Mouse (Mus musculus): Measurements from ENCODE around the gene Rpl26.

Gene Rpl26

GRCm38 (mm10) chr11:68890625-68891024 lies 10.8 kb upstream of the Rpl26 start:
- DNase-seq (ENCODE audit: low spot score in 2 of 2): no peak

GRCm38 (mm10) chr11:68891823-68892222 lies 9.6 kb upstream of the Rpl26 start:
- DNase-seq (ENCODE audit: low spot score in 2 of 2): no peak

DNA sequence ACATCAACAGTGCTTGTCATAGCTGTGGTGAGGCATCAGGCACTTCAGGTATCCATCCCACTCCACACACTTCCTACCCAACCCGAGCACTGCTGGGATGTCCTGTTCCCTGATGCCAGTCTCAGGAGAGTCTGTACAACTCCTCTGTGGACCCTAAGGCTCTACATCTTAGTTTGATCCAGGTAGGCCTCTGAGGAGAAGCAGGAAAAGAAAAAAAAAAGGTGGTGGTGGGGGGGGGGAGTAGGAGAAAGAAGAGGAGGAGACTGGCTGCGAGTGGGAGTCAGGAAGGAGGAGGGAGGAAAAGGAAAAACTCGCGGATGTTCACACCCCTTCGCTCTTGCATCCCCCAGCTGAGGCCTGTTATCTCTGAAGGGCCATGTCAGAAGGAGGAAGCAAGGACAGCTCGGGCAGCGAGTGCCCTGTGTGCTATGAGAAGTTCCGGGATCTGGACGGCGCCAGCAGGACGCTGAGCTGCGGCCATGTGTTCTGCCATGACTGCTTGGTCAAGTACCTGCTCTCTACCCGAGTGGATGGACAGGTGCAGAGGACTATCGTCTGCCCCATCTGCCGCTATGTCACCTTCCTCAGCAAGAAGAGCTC lies 9.1 kb upstream of the Rpl26 start:
- DNase-seq (ENCODE audit: low spot score in 2 of 2): no peak

GRCm38 (mm10) chr11:68893911-68894464 lies 7.4 kb upstream of the Rpl26 start:
- no peak for DNase-seq (ENCODE audit: low spot score in 2 of 2)

DNA sequence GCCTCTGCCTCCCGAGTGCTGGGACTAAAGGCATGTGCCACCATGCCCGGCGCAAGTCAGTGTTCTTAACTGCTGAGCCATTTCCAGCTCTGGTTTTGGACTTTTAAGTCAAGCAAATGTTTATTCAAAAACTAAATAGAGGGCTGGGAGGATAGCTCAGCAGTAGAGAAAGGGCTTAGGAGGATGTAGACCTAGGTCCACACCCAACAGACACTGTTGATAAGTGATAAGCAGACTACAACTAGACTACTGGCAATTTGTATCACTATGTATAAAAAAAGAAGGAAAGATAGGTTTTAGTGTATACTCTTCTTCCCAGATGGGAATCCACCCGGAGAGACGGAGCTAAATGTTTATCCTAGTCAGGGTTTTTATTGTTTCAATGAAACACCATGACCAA lies 5.1 kb upstream of the Rpl26 start:
- no peak for DNase-seq (ENCODE audit: low spot score in 2 of 2)

DNA sequence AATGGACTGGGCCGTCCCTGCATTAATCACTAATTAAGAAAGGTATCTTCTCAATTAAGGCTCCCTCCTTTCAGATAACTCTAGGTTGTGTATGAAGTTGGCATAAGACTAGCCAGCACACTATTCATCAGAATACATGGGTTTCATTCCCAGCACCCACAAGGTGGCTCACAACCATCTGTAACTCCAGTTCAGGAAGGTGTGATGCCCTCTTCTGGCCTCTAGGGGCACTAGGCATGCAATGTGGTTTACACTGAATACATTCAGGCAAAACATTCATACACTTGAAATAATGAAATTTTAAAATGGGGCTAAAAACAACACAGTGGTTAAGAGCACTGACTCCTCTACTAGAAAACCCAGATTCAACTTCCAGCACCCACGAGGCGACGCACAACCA lies 4.3 kb upstream of the Rpl26 start:
- peak in 1 of 2 experiments; percentile 76 for DNase-seq (ENCODE audit: low spot score in 2 of 2)

- DNase-seq (ENCODE audit: low spot score in 2 of 2): no peak
Measured at GRCm38 (mm10) chr11:68897838-68898237, 3.5 kb upstream of the Rpl26 start.

DNA sequence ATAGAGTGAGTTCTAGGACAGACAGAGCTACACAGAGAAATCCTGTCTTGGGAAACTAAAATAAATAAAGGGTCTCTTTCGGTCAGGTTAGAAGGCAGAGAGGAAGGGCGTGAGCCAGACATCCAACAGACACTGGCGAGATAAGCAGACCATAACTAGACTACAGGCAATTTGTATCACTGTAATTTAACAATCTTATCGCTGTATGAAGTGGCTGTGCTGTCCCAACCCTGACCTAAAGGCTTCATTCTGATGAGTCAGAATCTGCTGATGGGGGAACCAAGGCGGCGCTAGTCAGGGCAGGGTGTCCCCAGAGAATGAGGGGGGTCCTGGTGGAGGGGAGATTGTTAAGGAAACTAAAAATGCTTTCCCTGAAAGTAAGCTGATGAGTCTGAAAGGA lies 2.6 kb upstream of the Rpl26 start:
- no peak for DNase-seq (ENCODE audit: low spot score in 2 of 2)

- DNase-seq (ENCODE audit: low spot score in 2 of 2): no peak
Measured at GRCm38 (mm10) chr11:68899815-68900214, 1.6 kb upstream of the Rpl26 start.

GRCm38 (mm10) chr11:68900519-68901350 lies 648 bp upstream of the Rpl26 start:
- DNase-seq (ENCODE audit: low spot score in 2 of 2): no peak

DNA sequence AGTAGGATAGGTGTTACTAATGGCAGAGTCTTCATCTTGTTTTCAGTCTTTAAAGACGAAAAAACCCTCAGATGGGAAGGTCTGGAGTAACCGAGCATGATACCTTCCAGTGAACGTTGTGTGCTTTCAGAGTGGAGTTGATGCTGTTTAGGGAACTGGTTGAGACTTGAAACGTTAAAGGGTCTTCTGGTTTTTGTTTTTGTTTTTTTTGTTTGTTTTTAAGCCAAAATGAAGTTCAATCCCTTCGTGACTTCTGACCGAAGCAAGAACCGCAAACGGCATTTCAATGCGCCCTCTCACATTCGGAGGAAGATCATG lies 623 bp downstream of the Rpl26 start:
- no peak for DNase-seq (ENCODE audit: low spot score in 2 of 2)

DNA sequence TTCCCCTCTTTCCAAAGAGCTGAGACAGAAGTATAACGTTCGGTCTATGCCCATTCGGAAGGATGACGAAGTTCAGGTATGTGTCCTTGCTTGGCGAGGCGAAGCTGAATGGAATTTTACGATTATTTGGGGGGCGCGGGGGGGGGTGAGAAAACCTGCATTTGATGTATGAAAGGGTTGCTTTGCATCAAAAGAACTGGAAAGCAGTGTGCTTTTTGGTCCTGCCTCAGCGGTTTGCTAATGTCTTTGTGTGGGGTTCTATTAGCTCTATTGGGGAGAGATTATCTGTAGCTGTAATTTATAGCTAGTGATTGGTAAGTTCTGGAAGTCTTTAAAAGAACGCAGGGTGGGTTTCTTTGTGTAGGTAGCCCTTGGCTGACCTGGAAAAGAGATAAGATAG lies 984 bp downstream of the Rpl26 start:
- no peak for DNase-seq (ENCODE audit: low spot score in 2 of 2)

DNA sequence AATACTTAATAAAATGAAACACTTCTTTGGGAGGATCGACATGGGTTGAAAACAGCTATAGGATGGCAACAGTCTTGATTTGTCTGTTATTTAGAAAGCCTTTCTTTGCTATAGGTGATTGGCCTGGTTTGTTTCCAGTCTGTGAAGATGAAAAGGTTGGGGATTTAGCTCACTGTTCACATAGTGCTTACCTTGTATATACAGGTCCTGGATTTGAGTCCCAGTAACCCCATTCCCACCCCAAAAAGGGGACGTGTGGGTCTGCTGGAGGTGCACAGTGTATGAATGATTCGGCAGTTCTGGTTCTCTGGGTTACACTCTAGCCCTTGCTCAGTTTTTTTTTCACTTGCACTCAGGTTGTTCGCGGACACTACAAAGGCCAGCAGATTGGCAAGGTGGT lies 1.4 kb downstream of the Rpl26 start:
- no peak for DNase-seq (ENCODE audit: low spot score in 2 of 2)

DNA sequence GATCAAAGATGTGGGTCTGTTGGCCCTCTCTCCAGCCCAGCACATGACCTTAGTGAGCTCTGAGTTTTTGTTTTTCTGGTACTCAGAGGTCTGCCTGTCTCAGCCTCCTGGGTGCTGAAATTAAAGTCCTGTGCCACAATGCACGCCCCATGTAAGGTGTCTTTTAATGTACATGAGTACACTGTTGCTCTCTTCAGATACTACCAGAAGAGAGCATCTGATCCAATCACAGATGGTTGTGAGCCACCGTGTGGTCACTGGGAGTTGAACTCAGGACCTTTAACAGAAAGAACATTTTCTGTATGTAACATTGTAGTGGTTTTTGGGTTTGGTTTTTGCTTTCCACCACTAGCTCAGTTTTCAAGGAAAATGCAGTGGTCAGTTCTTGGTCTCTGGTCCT lies 2.4 kb downstream of the Rpl26 start:
- DNase-seq (ENCODE audit: low spot score in 2 of 2): no peak

GRCm38 (mm10) chr11:68904375-68905137 lies 3.2 kb downstream of the Rpl26 start:
- DNase-seq (ENCODE audit: low spot score in 2 of 2): peak; percentile 51 to 78

GRCm38 (mm10) chr11:68905138-68905531 lies 3.8 kb downstream of the Rpl26 start:
- no peak for DNase-seq (ENCODE audit: low spot score in 2 of 2)

- DNase-seq (ENCODE audit: low spot score in 2 of 2): no peak
Measured at GRCm38 (mm10) chr11:68905665-68906460, 4.5 kb downstream of the Rpl26 start.

DNA sequence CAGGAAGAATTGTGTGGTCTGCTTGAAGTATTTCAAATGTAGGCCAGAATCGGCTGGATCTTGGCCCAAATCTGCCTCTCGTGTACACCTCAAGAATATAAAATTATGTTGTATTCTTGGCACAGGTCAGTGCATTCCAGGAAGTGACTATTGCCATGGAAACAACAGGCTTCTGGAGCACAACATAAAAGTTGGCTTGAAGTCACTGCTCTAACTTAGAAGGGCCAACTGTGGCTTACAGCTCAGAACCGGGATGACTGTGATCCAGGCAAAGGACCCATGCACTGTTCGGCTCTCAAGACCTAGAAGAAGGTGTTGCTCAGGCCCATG lies 5.0 kb downstream of the Rpl26 start:
- DNase-seq (ENCODE audit: low spot score in 2 of 2): no peak

- DNase-seq (ENCODE audit: low spot score in 2 of 2): no peak
Measured at GRCm38 (mm10) chr11:68907251-68907650, 5.9 kb downstream of the Rpl26 start.

DNA sequence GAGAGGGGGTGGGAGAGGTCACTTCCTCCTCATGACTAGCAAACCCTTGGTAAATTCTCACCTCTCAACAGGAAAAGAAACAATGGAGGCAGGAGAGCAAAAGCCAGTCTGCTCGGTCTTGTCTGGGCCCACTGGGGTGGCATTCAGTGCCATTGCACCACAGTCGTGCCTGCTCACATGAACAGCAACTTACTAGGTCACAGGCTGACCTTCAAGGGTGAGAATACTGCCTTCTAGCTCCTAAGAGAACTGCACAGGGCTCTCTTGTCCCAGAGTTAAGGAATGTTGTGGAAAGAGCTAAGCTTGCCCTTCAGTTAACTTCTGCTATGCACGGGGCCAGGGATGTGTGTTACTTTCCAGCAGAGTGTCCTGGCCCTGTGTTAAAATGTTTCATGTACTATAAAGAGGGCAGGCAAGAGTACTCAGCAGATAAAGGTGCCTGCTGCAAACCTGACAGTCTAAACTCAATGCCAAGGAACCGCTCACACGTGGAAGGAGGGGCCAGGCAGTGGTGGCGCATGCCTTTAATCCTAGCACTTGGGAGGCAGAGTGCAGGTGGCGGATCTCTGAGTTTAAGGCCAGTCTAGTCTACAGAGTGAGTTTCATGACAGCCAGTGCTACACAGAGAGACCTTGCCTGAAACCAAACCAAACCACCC lies 7.6 kb downstream of the Rpl26 start:
- no peak for DNase-seq (ENCODE audit: low spot score in 2 of 2)

DNA sequence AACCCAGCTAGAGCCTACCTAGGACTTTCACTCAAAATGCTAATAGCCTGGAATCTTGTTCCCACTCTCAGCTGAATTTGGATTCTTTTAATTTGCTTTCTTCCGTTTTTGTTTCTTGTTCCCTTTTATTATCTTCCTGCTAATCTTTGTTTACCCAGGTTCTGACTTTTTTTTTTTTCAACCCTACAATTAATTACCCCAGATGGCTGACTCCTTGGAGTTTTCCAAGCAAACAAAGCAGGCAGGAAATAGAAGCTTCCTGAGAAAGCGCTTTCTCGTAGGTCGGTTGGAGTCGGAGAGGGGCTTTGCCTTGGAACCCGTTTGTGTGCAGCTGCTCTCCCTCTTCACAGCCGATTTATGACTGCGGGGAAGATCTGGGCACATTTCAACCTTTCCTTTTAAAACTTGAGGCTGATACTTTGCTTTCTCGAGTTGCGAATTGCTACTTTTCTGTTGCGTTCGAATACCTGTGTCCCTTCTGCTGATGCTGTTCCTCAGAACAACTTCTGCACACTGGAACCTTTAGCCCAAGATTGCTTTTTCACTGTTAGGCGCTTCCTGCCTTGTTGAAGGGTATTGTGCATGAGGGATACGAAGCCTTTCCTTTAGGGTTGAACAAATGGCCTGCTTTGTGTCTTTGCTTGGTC lies 10.3 kb downstream of the Rpl26 start:
- no peak for DNase-seq (ENCODE audit: low spot score in 2 of 2)
